ENCODE assay signal across 15 mouse cellular contexts in genomic region chr13:95880633-95881032, GRCm38 (mm10). TPM values are rescaled to one million over a fixed set of nuclear protein-coding genes. Genes with fewer than 3 reads are reported as not detected.
DNase-seq lines count a peak whose midpoint lies in the region; ATAC-seq lines count a peak whose summit lies in the region.
"Had no signal": no experiment of that assay in that cellular context is flagged by ENCODE, and none has a peak within 500 bp of the region (broad histone marks: within the 10 kb centered on the region; RNA-seq: fewer than 3 reads in every experiment).

No protein-coding gene starts in this region.

- DNase-seq in embryonic facial prominence, embryonic 10.5 days (ENCODE audit: low spot score), result no peak
- no peak for DNase-seq in lung, postnatal 25 days (ENCODE audit: low spot score)
- DNase-seq in kidney, adult 9 months, result peak; percentile 49
- peak; percentile 26 for DNase-seq in lung, postnatal 36 days
- no peak for DNase-seq in adrenal gland, postnatal 10 days
- no peak for DNase-seq in cerebellum, postnatal 25 days
- DNase-seq: cerebellum, adult 9-11 months; gastrocnemius, postnatal 36 days; left cerebral cortex, postnatal 4 days; right cerebral cortex, postnatal 14 days had no signal

- peaks cover 23% of the 10 kb centered on the region for H3K4me1 ChIP-seq in embryonic facial prominence, embryonic 13.5 days
- peaks cover 24% of the 10 kb centered on the region for H3K4me1 ChIP-seq in embryonic facial prominence, embryonic 10.5 days
- H3K4me1 ChIP-seq in lung, embryonic 15.5 days, result 0 out of 2 replicates have a peak, but pooled peaks cover 3% of the 10 kb centered on the region
- H3K4me1 ChIP-seq: heart, embryonic 15.5 days; neural tube, embryonic 13.5 days had no signal

- no peaks in the 10 kb centered on the region for H3K27me3 ChIP-seq in embryonic facial prominence, embryonic 13.5 days
- no peaks in the 10 kb centered on the region for H3K27me3 ChIP-seq in embryonic facial prominence, embryonic 10.5 days (replicated peaks; ENCODE audit: low read depth, poor library complexity, severe bottlenecking)
- no peaks in the 10 kb centered on the region for H3K27me3 ChIP-seq in lung, embryonic 15.5 days
- H3K27me3 ChIP-seq: heart, embryonic 15.5 days; neural tube, embryonic 13.5 days had no signal

- H3K9me3 ChIP-seq in embryonic facial prominence, embryonic 13.5 days, result no peaks in the 10 kb centered on the region
- no peaks in the 10 kb centered on the region for H3K9me3 ChIP-seq in embryonic facial prominence, embryonic 10.5 days
- H3K9me3 ChIP-seq in lung, embryonic 15.5 days, result no peaks in the 10 kb centered on the region
- H3K9me3 ChIP-seq: heart, embryonic 15.5 days; midbrain, embryonic 10.5 days; neural tube, embryonic 13.5 days had no signal

- H3K4me3 ChIP-seq in embryonic facial prominence, embryonic 13.5 days, result no peak overlapping the region
- H3K4me3 ChIP-seq in embryonic facial prominence, embryonic 10.5 days, result no peak overlapping the region
- no peak overlapping the region for H3K4me3 ChIP-seq in lung, embryonic 15.5 days
- H3K4me3 ChIP-seq: heart, embryonic 15.5 days; midbrain, embryonic 10.5 days; neural tube, embryonic 13.5 days had no signal

- no peak overlapping the region for H3K9ac ChIP-seq in embryonic facial prominence, embryonic 13.5 days
- no peak overlapping the region for H3K9ac ChIP-seq in lung, embryonic 15.5 days
- H3K9ac ChIP-seq: heart, embryonic 15.5 days; neural tube, embryonic 13.5 days had no signal

- no peak overlapping the region for H3K4me2 ChIP-seq in embryonic facial prominence, embryonic 13.5 days
- H3K4me2 ChIP-seq in lung, embryonic 15.5 days, result no peak overlapping the region
- H3K4me2 ChIP-seq: heart, embryonic 15.5 days; neural tube, embryonic 13.5 days had no signal

- 43% methylated on average over 6 of the region's 6 CpGs for WGBS in embryonic facial prominence, embryonic 13.5 days
- WGBS in embryonic facial prominence, embryonic 10.5 days, result 78% methylated on average over 6 of the region's 6 CpGs
- 51% methylated on average over 6 of the region's 6 CpGs for WGBS in lung, embryonic 15.5 days

- H3K27ac ChIP-seq in embryonic facial prominence, embryonic 13.5 days, result 0 out of 2 replicates have a peak overlapping the region, but pooled peaks have one; percentile 3
- H3K27ac ChIP-seq in embryonic facial prominence, embryonic 10.5 days (replicated peaks), result no peak overlapping the region
- H3K27ac ChIP-seq in lung, embryonic 15.5 days, result no peak overlapping the region
- H3K27ac ChIP-seq: heart, embryonic 15.5 days; midbrain, embryonic 10.5 days; neural tube, embryonic 13.5 days had no signal

- H3K36me3 ChIP-seq in embryonic facial prominence, embryonic 13.5 days, result no peaks in the 10 kb centered on the region
- H3K36me3 ChIP-seq in embryonic facial prominence, embryonic 10.5 days (replicated peaks), result no peaks in the 10 kb centered on the region; the same call in 1 of the 2 replicates
- no peaks in the 10 kb centered on the region for H3K36me3 ChIP-seq in lung, embryonic 15.5 days
- H3K36me3 ChIP-seq: heart, embryonic 15.5 days; neural tube, embryonic 13.5 days had no signal

- no peak for ATAC-seq in embryonic facial prominence, embryonic 13.5 days (ENCODE audit: insufficient number of reproducible peaks, insufficient read depth, low FRiP score, low TSS enrichment, low read depth)
- peak; percentile 70; the same call in 1 of the 2 replicates for ATAC-seq in lung, embryonic 15.5 days (ENCODE audit: borderline replicate concordance, extremely low read depth, low FRiP score, low TSS enrichment)

RNA-seq across cellular contexts. Expression of gene Iqgap2, which starts 11.1 kb away (rescaled TPM):
- 15.1 and 16.5 TPM in 2 replicates for polyA plus RNA-seq in embryonic facial prominence, embryonic 13.5 days (2015; fragmentation: Nextera tagmentation; extraction: Ambion mirVana)
- polyA plus RNA-seq in embryonic facial prominence, embryonic 10.5 days (2016; fragmentation: Nextera tagmentation; extraction: Ambion mirVana), result 11.0 and 11.1 TPM in 2 replicates
- 6.2 and 6.8 TPM in 2 replicates for polyA plus RNA-seq in lung, embryonic 15.5 days (2015; fragmentation: Nextera tagmentation; extraction: Ambion mirVana)
- total RNA-seq in adrenal gland, postnatal 10 days (2021), result 10 to 100 TPM; 63.8 to 81.7 TPM

Comparison
In these comparisons a context has a peak if more than half of its experiments do, and no peak if none do; other contexts are left out.
1. DNase-seq: peak in kidney, adult 9 months (single experiment) and lung, postnatal 36 days (single experiment); none in embryonic facial prominence, embryonic 10.5 days (single experiment), lung, postnatal 25 days (single experiment), adrenal gland, postnatal 10 days (single experiment) and cerebellum, postnatal 25 days (0 of 2).